Mouse (Mus musculus): ENCODE data around the gene Pqlc3.

GRCm38 (mm10) chr12:16941976-16942375 lies 58.2 kb downstream of the Pqlc3 start:
- TF ChIP-seq POLR2A (IDR thresholded peaks at IDR 0.05; ENCODE audit: borderline replicate concordance, extremely low read depth, insufficient read depth, insufficient read length, poor library complexity, severe bottlenecking) = no peak
- TF ChIP-seq CTCF (IDR thresholded peaks at IDR 0.05; ENCODE audit: borderline replicate concordance, extremely low read depth, insufficient read depth, insufficient read length) = no peak

Measured in brain, embryonic 14.5 days (tissue).